Mouse (Mus musculus) embryonic facial prominence, embryonic 11.5 days (tissue): Measurements from ENCODE around the gene Cpox. TPM values are rescaled to one million over a fixed set of nuclear protein-coding genes. Genes with fewer than 3 reads are reported as not detected.

ENCODE experiments used
- ATAC-seq: fragments of 200-750 bp; cut with Nextera tagmentation; replicated peaks from 2 replicates; pipeline ENCODE4 v1.8.0; 2017; ENCODE audit warnings: low read depth; ENCODE audit not compliant: insufficient number of reproducible peaks, low FRiP score, low TSS enrichment
- DNase-seq: peaks from one replicate; pipeline ENCODE4 v3.0.0-alpha.2; 2015; ENCODE audit warnings: low spot score
- H3K27ac ChIP-seq: fragments of 300-500 bp; sonication (generic); replicated peaks from 2 replicates; pipeline ENCODE4 v1.5.1; 2014; ENCODE audit warnings: mild to moderate bottlenecking, low read depth, low read length, control low read depth
- H3K27me3 ChIP-seq: fragments of 300-500 bp; sonication (generic); 2 replicates; pipeline ENCODE4 v1.6.1; 2014; ENCODE audit warnings: mild to moderate bottlenecking, low read length, moderate library complexity, mixed read lengths; ENCODE audit not compliant: control insufficient read depth, insufficient read depth
- H3K36me3 ChIP-seq: fragments of 300-500 bp; sonication (generic); replicated peaks from 2 replicates; pipeline ENCODE4 v1.6.1; 2014; ENCODE audit warnings: low read depth, mild to moderate bottlenecking, low read length, moderate library complexity, mixed read lengths; ENCODE audit not compliant: control insufficient read depth, insufficient read depth
- H3K4me1 ChIP-seq: fragments of 300-500 bp; sonication (generic); 2 replicates; pipeline ENCODE4 v1.6.1; 2014; ENCODE audit warnings: low read length, mixed read lengths; ENCODE audit not compliant: control insufficient read depth, insufficient read depth
- H3K4me2 ChIP-seq: fragments of 300-500 bp; sonication (generic); 2 replicates; pipeline ENCODE4 v1.6.1; 2014; ENCODE audit warnings: low read depth, mild to moderate bottlenecking, control low read depth, low read length, moderate library complexity
- H3K4me3 ChIP-seq: fragments of 300-500 bp; sonication (generic); 2 replicates; pipeline ENCODE4 v1.5.1; 2014; ENCODE audit warnings: low read depth, low read length, control low read depth
- H3K9ac ChIP-seq: fragments of 300-500 bp; sonication (generic); replicated peaks from 2 replicates; pipeline ENCODE4 v1.6.1; 2014; ENCODE audit warnings: mild to moderate bottlenecking, control low read depth, low read length
- H3K9me3 ChIP-seq: fragments of 300-500 bp; sonication (generic); replicated peaks from 2 replicates; pipeline ENCODE4 v1.6.1; 2016; ENCODE audit warnings: mild to moderate bottlenecking, low read length, inconsistent platforms, mixed read lengths; ENCODE audit not compliant: control insufficient read depth
- WGBS: fragments of 180-500 bp; shearing (Covaris S2); extraction: QIAGEN DNeasy Blood & Tissue Kit; methylation state at CpG from one replicate; pipeline ENCODE4 v1.1.7; 2014; 5-methylcytosine and 5-hydroxymethylcytosine counted together
- polyA plus RNA-seq: library from polyadenylated mRNA; unstranded; fragments of >200 nt; fragmentation: Nextera tagmentation; extraction: Ambion mirVana; gene quantifications from 2 replicates; pipeline ENCODE4 v1.2.1, GENCODE M21; 2014

The Cpox gene
- 21.0 and 22.0 TPM in 2 replicates for polyA plus RNA-seq

GRCm38 (mm10) chr16:58669917-58670630 lies at the start of gene Cpox:
Gene Cpox, plus strand, starts transcription at chr16:58670292.
- WGBS = under 1% methylated on average over 47 of the region's 51 CpGs
- peak; percentile 99 for ATAC-seq

GRCm38 (mm10) chr16:58622377-58622776 lies 47.7 kb upstream of the Cpox start:
- Histone ChIP-seq H3K27ac (no peak overlapping the region), H3K4me2 (no peak overlapping the region), H3K4me3 (no peak overlapping the region), H3K9ac (no peak overlapping the region), H3K4me1 (no peaks in the 10 kb centered on the region), H3K9me3 (no peaks in the 10 kb centered on the region), H3K36me3 (no peaks in the 10 kb centered on the region), H3K27me3 (no peaks in the 10 kb centered on the region)
- DNase-seq (no peak), ATAC-seq (no peak)
- WGBS = 90% methylated on average over 3 of the region's 3 CpGs

More at GRCm38 (mm10) chr16:58669917-58670630, at the start of gene Cpox:
- Histone ChIP-seq H3K9ac (peak within 1 kb of the TSS; percentile 89), H3K4me2 (peak within 1 kb of the TSS; percentile 77), H3K4me1 (no peaks in the 10 kb centered on the region), H3K27ac (peak within 1 kb of the TSS; percentile 59; the same call in 1 of the 2 replicates), H3K27me3 (no peaks in the 10 kb centered on the region), H3K9me3 (no peaks in the 10 kb centered on the region), H3K4me3 (peak within 1 kb of the TSS; percentile 94), H3K36me3 (peaks cover 4% of the 10 kb centered on the region; the same call in 1 of the 2 replicates)
- peak; percentile 87 for DNase-seq

- WGBS = 70% methylated on average over 4 of the region's 4 CpGs
- H3K4me3 ChIP-seq = no peak overlapping the region
- H3K4me1 ChIP-seq = no peaks in the 10 kb centered on the region
- no peaks in the 10 kb centered on the region for H3K27me3 ChIP-seq
- no peaks in the 10 kb centered on the region for H3K9me3 ChIP-seq
- no peak overlapping the region for H3K9ac ChIP-seq
- no peak overlapping the region for H3K27ac ChIP-seq
- no peak for ATAC-seq
- no peaks in the 10 kb centered on the region for H3K36me3 ChIP-seq
- no peak overlapping the region for H3K4me2 ChIP-seq
- DNase-seq = no peak
Observed at GRCm38 (mm10) chr16:58623114-58623513, 47.0 kb upstream of the Cpox start.

- 84% methylated on average over 6 of the region's 6 CpGs for WGBS
- DNase-seq = peak; percentile 56
- no peak overlapping the region for H3K9ac ChIP-seq
Observed at GRCm38 (mm10) chr16:58623944-58624343, 46.1 kb upstream of the Cpox start.

GRCm38 (mm10) chr16:58627597-58628335 lies 42.3 kb upstream of the Cpox start:
- DNase-seq = no peak
- 87% methylated on average over 4 of the region's 4 CpGs for WGBS
- H3K27me3 ChIP-seq = no peaks in the 10 kb centered on the region
- no peak overlapping the region for H3K4me3 ChIP-seq
- no peak for ATAC-seq
- H3K4me2 ChIP-seq = no peak overlapping the region
- H3K36me3 ChIP-seq = no peaks in the 10 kb centered on the region
- no peaks in the 10 kb centered on the region for H3K4me1 ChIP-seq
- no peaks in the 10 kb centered on the region for H3K9me3 ChIP-seq
- H3K9ac ChIP-seq = no peak overlapping the region
- H3K27ac ChIP-seq = no peak overlapping the region

More at GRCm38 (mm10) chr16:58623944-58624343, 46.1 kb upstream of the Cpox start:
- H3K4me3 ChIP-seq = no peak overlapping the region
- ATAC-seq = no peak
- H3K27ac ChIP-seq = no peak overlapping the region
- H3K27me3 ChIP-seq = no peaks in the 10 kb centered on the region
- H3K36me3 ChIP-seq = no peaks in the 10 kb centered on the region
- H3K9me3 ChIP-seq = no peaks in the 10 kb centered on the region
- H3K4me1 ChIP-seq = no peaks in the 10 kb centered on the region
- no peak overlapping the region for H3K4me2 ChIP-seq

- no peak for ATAC-seq
- H3K4me3 ChIP-seq = no peak overlapping the region
- no peak overlapping the region for H3K9ac ChIP-seq
- no peak overlapping the region for H3K27ac ChIP-seq
- H3K27me3 ChIP-seq = no peaks in the 10 kb centered on the region
- 94% methylated on average over 2 of the region's 2 CpGs for WGBS
- H3K36me3 ChIP-seq = no peaks in the 10 kb centered on the region
- H3K4me2 ChIP-seq = no peak overlapping the region
- DNase-seq = no peak
- no peaks in the 10 kb centered on the region for H3K9me3 ChIP-seq
- H3K4me1 ChIP-seq = no peaks in the 10 kb centered on the region
Observed at GRCm38 (mm10) chr16:58628336-58628680, 41.8 kb upstream of the Cpox start.

- Histone ChIP-seq H3K27ac (no peak overlapping the region), H3K36me3 (no peaks in the 10 kb centered on the region), H3K4me1 (no peaks in the 10 kb centered on the region), H3K9ac (no peak overlapping the region), H3K27me3 (no peaks in the 10 kb centered on the region), H3K4me2 (no peak overlapping the region), H3K4me3 (no peak overlapping the region), H3K9me3 (no peaks in the 10 kb centered on the region)
- DNase-seq = no peak
- ATAC-seq = no peak
- WGBS = 90% methylated on average over 5 of the region's 5 CpGs
Observed at GRCm38 (mm10) chr16:58628968-58629367, 41.1 kb upstream of the Cpox start.

- no peak overlapping the region for H3K4me2 ChIP-seq
- ATAC-seq = no peak
Observed at GRCm38 (mm10) chr16:58629736-58630135, 40.4 kb upstream of the Cpox start.

More at GRCm38 (mm10) chr16:58629736-58630135, 40.4 kb upstream of the Cpox start:
- Histone ChIP-seq H3K9ac (no peak overlapping the region), H3K27ac (no peak overlapping the region), H3K4me3 (no peak overlapping the region), H3K9me3 (no peaks in the 10 kb centered on the region), H3K27me3 (no peaks in the 10 kb centered on the region), H3K4me1 (no peaks in the 10 kb centered on the region), H3K36me3 (no peaks in the 10 kb centered on the region)
- WGBS = 71% methylated on average over 2 of the region's 2 CpGs
- DNase-seq = no peak
